Mouse (Mus musculus): Measurements from ENCODE around the gene Erc1.
"Not testable (repeated sequence)": the region's sequence is repeated elsewhere in the genome, so short reads cannot be mapped to it uniquely, and the experiment has no call there.

- not testable (repeated sequence) for TF ChIP-seq POLR2A (IDR thresholded peaks at IDR 0.05; ENCODE audit: low read depth, low read length); CTCF (IDR thresholded peaks at IDR 0.05; ENCODE audit: extremely low read depth, insufficient read length, insufficient replicate concordance, low read depth, low read length)
Measured at GRCm38 (mm10) chr6:119813055-119813454, 34.9 kb downstream of the Erc1 start.

Data from small intestine, adult 2 months (tissue).